Mouse (Mus musculus): ENCODE data around the gene Tdrd1.

Tdrd1 gene

GRCm38 (mm10) chr19:56913761-56914160, 87.8 kb downstream of the Tdrd1 start:
- peak in 1 of 2 experiments; percentile 59 for DNase-seq

DNA sequence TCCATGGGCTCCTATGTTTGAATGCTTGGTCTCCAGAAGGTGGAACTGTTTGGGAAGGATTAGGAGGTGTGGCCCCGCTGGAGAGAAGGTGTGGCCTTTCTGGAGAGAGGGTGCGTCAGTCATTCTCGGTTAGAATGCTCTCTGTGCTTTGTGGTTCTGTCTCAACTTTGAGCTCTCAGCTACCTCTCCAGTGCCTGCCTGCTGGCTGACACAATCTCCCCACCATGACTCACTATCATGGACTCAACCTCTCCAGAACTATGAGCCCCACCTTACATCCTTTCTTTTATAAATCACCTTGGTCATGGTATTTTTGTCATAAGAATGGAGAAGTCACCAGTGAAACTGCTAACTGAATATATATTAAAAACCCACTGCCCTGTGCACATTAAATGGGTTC, 88.6 kb downstream of the Tdrd1 start:
- DNase-seq = no peak

DNA sequence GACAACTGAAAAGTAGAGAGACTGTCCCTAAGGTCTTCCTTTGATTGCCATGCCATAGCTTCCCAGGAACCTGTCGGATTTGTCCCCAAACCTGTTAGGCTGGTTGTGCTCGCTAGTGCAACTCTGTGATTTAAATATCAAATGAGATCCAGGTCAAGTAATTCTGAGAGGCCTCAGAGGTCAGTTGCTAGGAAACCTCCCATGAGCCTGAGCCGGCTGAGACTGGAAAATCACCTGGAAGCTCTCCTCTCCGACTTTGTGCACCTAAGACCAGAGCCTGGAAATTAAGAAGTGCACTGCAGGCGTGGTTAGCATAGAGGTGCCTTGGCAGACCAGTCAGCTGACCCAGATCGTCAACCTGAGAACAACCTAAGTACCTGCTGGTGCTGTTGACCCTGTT, 89.1 kb downstream of the Tdrd1 start:
- DNase-seq = peak; percentile 54 to 71

Data from lung, postnatal 4 days (tissue).